Mouse (Mus musculus) cerebellum, adult 11 months (tissue): ENCODE measurements around the gene Kdelr3.

Experiments
- DNase-seq: peaks from one replicate; pipeline ENCODE4 v3.0.0; 2022

Kdelr3 gene

DNA sequence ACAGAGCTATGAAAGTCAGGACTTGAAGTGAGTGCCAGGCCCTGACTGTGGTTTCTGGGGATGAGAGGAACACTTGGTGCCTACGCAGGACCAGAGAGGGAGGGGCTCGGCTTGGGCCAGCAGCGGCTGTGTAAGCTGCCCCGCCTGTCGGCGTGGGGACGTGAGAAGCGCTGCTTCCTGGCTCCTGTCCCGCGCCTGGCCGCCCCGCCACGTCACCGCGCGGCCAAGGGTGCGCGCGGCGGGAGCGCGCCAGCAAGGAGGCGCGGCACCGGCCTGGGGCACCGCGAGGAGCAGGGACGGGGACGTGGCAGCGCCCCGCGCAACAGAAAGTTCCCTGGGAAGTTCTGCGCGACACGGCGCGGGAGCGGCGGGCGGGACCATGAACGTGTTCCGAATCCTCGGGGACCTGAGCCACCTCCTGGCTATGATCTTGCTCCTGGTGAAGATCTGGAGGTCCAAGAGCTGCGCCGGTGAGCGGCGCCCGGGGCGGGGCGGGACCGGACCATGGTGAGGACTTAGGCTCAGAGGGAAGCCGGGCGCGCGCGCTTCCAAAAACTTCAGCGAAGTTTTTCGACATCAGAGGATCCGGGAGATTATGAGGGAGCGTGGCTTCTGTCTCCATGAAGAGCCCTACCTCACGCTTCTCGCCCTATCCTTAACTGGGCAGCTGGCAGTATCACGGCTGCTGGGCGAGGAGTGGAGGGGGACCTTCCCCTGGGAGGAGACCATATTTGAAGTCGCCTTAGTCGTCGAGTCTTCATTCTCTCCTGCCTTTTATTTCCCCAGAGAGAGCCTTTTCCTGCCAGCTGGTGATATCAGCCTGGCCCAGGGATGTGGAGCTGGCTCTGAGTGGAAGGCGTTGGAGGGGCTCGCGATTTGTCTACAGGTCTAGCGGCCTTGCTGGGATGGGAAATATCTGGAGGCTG is at the start of gene Kdelr3:
Gene Kdelr3, plus strand, starts transcription at position 241 of the 926 bp plus-strand sequence.
- DNase-seq: no peak

DNA sequence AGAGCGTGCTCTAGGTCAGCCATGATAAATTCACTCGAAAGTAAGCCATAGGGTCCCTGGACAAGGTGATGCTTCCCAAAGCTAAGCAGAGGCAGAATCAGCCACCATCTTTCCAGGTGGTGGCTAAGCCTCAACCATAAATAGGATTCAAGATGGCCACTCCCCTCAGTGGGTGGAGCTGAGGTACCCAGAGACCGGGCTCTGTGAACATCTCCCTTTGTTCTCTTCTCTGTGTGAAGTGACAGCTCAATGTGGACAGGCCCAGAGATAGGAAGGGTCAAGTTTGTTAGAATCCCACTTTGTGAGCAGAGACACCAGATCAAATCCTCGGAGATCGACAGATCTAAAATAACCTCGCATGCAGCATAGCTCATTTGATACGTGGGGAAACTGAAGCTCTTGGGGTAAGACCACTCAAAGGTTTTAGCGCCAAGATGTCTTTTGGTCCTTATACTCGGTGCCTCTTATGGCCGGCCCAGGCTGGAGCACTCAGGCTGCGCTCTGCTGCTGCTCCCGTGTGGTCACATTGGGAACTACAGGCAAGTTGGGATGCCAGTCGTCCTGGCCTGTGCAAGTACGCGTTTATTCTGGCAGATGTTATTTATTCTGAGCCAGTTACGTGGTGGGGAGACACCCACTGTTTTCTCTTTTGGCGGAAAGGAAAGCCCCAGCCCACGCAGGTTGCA is 49.5 kb upstream of the Kdelr3 start:
- peak; percentile 73 for DNase-seq

GRCm38 (mm10) chr15:79469577-79469976 is 46.6 kb upstream of the Kdelr3 start:
- no peak for DNase-seq

DNA sequence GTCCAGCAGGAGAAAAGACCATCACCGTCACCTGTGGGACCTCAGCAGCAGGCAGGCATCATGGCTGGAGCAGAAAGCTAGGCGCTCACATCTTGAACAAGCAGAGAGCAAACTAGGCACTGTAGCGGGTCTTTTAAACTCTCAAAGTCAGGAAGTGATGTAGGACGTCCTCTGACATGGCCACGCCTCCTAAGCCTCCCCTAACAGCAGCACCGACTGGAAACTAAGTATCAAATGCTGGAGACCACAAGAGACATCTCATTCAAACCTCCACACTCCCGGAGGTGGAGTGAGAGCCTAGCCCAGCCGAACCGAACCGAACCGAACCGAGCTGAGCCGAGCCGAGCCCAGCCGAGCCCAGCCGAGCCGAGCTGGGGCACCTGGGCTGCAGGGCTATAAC is 45.6 kb upstream of the Kdelr3 start:
- no peak for DNase-seq

DNA sequence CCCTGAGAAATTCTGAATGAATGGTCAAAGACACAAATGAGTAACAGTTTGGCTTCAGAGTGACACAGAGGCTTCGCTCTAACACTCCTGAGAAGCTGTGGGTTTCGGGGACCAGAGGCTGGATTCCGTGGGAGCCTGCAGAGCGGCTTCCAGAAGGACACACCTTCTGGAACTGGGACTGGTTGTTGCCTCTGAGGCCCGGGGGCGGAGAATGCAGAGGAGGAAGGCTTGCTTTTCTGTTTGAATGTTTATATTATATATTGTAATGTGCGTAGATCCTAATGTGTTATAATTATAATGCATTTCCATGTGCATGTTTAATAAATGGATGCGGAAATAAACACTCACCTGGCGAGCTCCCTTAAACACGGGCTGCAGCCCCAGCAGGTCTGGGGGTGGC is 45.1 kb upstream of the Kdelr3 start:
- DNase-seq: no peak

GRCm38 (mm10) chr15:79473042-79473441 is 43.2 kb upstream of the Kdelr3 start:
- no peak for DNase-seq

DNA sequence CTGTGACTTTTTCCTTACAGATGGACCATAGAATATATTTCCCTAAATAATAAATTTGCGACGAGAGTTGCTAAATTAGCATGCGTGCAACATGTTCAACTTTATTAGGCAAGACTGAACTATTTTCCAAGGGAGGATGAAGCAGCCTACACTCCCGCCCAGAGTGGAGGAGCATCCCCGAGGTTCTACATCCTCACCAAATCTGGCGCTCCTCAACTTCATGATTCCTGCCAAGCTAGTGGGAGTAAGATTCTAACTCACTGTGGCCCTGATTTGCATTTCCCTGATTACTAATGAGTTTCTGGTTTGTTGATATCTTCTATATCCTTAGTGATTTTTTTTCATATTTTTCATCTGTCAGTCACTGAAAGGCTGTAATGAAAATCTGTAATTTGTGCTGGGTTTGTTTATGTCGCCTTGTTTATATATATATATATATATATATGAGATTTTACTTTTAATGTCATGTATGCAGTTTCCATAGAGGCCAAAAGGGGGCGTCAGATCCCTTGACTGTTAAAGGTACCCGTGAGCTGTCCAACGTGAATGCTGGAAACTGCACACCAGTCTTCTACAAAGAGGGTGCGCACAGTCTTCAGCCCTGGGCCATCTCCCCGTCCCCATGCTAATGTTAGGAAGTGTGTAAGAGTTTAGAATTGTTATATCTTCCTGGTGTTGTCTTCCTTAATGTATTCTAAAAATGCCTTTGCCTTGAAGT is 42.4 kb upstream of the Kdelr3 start:
- no peak for DNase-seq

- no peak for DNase-seq
Measured at GRCm38 (mm10) chr15:79477227-79477626, 39.0 kb upstream of the Kdelr3 start.

- DNase-seq: no peak
Measured at GRCm38 (mm10) chr15:79481181-79481688, 35.0 kb upstream of the Kdelr3 start.

DNA sequence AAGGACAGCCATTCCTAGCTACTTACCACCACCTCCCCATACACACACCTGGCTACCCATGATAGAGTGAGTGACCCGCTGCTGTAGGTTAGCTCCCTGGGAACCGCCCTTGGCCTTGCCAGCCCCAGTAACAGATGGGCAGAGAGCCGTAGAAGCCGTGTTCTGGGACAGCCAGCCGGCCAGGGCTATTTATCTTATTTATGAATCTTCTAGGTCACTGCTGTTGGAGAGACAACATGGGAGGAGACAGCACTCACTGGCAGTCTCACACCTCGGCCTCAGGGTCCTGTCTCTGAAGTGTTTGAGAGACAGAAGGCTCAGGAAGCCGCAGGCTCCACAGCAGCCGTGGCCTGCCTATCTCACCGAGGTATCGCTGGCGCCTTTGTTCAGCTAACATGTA is 26.7 kb upstream of the Kdelr3 start:
- no peak for DNase-seq

- no peak for DNase-seq
Measured at GRCm38 (mm10) chr15:79493527-79493926, 22.7 kb upstream of the Kdelr3 start.

DNA sequence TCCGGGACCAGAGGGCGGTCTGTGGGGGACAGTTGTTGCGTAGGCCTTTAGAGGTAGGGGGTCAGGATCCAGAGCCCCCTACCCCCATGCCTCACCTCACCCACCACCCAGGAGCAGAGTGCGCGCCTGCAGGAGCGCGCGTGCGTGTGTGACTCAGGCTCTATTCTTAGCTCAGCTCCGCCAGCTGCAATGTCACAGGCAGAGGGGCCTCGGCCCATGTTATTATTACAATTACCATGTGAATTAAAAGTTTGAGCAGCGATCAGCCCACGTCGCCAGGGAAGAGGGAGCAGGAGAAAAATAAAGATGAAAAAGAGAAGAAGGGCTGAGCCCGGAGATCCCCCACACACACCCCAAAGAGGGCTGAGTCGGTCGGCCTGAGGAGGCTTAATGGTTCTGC is 16.1 kb upstream of the Kdelr3 start:
- no peak for DNase-seq

DNA sequence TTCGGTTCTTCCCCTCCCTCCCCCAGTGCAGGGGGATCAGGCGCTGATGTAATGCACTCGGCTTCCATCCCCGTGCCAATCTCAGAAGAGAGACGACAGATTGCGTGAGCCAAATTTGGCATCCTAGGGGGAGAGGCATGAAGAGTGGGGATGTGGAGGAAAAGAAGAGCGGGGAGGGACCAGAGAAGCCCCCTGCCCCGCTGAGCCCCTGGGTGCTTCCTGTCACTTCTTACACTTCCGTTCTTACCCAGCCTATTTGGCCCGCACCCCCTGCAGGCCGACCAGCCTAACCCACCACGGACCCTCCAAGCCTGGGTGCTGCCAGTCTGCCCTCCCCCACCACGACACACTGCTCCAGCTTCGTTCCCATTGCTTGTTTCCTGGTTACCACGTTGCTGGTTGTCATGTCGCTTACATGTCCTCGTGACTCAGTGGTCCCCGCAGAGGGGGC is 13.3 kb upstream of the Kdelr3 start:
- DNase-seq: no peak

DNA sequence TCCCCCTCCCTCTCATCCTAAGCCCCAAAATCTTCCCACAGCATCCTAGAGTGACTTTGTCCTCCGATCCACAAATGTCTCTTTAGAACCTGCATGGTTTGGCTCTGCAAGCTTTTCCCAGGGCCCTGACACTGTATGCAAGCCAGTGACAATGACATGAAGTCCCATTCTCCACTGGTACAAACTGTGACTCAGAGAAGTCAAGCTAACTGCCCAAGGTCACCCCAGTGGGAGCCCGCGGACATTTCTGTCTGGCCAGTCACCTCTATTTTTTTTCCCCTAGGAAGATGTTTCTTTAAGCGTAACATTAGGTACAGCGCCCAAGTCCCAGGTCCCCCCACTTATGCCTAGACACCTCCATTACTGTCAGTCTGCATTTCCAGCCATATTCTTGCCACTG is 12.8 kb upstream of the Kdelr3 start:
- no peak for DNase-seq

DNA sequence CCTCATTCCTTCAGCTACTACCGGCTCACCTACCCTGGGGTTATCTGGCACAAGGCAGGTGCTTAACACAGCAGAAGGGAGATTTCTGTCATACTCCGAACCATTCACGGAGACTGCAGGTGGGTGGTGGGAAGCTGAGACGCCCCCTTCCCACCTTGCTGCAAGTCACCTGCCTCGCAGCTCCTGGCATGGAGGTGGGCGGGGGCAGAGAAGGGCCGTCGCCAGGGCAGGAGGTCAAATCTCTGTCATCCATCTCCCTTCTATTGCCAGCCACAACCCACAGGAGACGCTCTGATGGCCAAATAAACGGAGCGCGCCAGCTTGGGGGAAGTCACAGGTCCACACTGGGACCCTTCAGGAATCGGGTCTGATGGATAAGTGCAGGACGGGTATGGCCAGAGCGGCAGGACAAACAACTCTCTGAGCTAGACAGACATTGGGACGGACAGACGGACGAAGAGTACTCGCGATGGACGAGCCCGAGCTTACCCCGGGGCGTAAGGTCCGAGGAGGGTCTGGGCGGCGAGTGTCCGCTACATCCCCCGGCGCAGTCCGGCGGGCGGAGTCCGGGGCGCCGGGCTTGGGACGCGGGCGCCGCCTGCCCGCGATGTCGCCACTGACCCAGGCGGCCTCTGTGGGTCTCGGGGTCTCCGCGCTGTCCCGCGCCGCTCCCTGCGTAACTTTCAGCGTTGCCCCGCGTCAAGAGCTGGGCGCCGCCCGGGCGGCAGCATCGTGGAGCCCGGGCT is 11.3 kb upstream of the Kdelr3 start, which contains the start of gene Kcnj4:
Gene Kcnj4, minus strand, starts transcription at position 535 of the 746 bp plus-strand sequence.
- DNase-seq: no peak

- no peak for DNase-seq
Measured at GRCm38 (mm10) chr15:79505616-79506283, 10.5 kb upstream of the Kdelr3 start.

GRCm38 (mm10) chr15:79506460-79506859 is 9.8 kb upstream of the Kdelr3 start:
- DNase-seq: no peak

GRCm38 (mm10) chr15:79507055-79507828 is 9.0 kb upstream of the Kdelr3 start:
- no peak for DNase-seq

DNA sequence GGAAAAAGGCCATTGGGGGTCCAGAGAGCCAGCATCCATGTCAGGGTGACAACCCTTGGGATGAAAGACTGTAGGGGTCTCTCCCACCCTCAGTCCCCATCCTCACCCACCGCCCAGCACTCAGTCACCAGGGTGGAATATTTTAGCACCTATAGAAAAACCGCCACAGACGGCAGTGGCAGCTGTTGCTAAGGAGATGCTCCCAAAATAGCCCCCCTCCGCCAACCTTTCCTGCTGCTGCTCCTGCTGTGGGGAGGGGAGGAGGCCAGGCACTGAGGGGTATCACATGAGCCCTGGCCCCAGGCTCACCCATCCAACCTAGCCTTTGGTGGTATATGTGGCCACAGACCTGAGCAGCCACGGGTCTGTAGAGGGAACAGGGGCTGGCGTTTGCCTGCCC is 6.2 kb upstream of the Kdelr3 start:
- no peak for DNase-seq

GRCm38 (mm10) chr15:79510425-79510824 is 5.8 kb upstream of the Kdelr3 start:
- no peak for DNase-seq
